ENCODE assay signal across 18 mouse cellular contexts in the genomic region with DNA sequence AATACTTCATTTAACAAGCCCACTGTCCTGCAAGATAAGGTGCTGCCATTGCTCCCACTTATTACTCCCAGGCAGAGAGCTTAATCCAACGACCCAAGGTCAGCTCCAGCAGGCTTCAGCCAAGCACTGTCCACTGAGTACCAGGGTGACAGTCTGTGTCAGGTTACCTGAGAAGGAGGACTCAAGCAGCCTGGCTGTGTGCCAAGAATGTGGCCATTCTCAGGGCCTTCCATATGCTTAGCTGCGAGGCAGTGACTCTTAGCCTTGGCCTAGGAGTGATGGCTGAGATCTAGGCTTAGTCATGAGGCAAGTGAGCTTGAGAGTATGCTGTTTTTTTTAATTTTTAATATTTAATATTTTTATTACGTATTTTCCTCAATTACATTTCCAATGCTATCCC.
A peak's percentile ranks its signal among the peaks of the same experiment; 100 is the strongest.
DNase-seq lines count a peak whose midpoint lies in the region; ATAC-seq and TF ChIP-seq lines count a peak whose summit lies in the region.
"Had no signal": no experiment of that assay in that cellular context is flagged by ENCODE, and none has a peak within 500 bp of the region (broad histone marks: within the 10 kb centered on the region; RNA-seq: fewer than 3 reads in every experiment).

No protein-coding gene starts in this region.

- peak; percentile 13 for DNase-seq in lung, embryonic 14.5 days
- DNase-seq in lung, postnatal 36 days, result no peak
- peak; percentile 3 for DNase-seq in forelimb bud, embryonic 11.5 days (ENCODE audit: low read depth, low spot score)
- DNase-seq in ovary, adult 18-20 months (ENCODE audit: low spot score), result no peak
- no peak for DNase-seq in right cerebral cortex, postnatal 10 days (ENCODE audit: low spot score in 2 of 2)
- DNase-seq: adrenal gland, postnatal 10 days; B cell, adult 2 months; gastrocnemius, postnatal 14 days; heart, postnatal 14 days had no signal

- no peaks in the 10 kb centered on the region for H3K36me3 ChIP-seq in heart, embryonic 12.5 days
- no peaks in the 10 kb centered on the region for H3K36me3 ChIP-seq in heart, embryonic 11.5 days (ENCODE audit: control insufficient read depth, insufficient read depth, low read length)
- no peaks in the 10 kb centered on the region for H3K36me3 ChIP-seq in lung, embryonic 14.5 days (ENCODE audit: insufficient read depth)
- H3K36me3 ChIP-seq: embryonic facial prominence, embryonic 12.5 days; forebrain, embryonic 15.5 days; G1E; heart, embryonic 15.5 days; hindbrain, embryonic 13.5 days had no signal

- peak; percentile 36; the same call in 1 of the 2 replicates for ATAC-seq in heart, embryonic 12.5 days (ENCODE audit: insufficient number of reproducible peaks, low FRiP score)
- no peak for ATAC-seq in heart, embryonic 11.5 days (replicated peaks; ENCODE audit: insufficient number of reproducible peaks, low FRiP score, low TSS enrichment)
- no peak for ATAC-seq in lung, embryonic 14.5 days (ENCODE audit: insufficient read depth)
- ATAC-seq: CD4-positive, CD25-positive, alpha-beta regulatory T cell, adult 4 months; forebrain, embryonic 15.5 days; hindbrain, postnatal 0 days had no signal

- no peak overlapping the region for H3K27ac ChIP-seq in heart, embryonic 12.5 days (ENCODE audit: poor library complexity, severe bottlenecking)
- no peak overlapping the region for H3K27ac ChIP-seq in heart, embryonic 11.5 days (ENCODE audit: low read depth, low read length)
- no peak overlapping the region for H3K27ac ChIP-seq in lung, embryonic 14.5 days (ENCODE audit: low read depth)
- H3K27ac ChIP-seq: embryonic facial prominence, embryonic 12.5 days; forebrain, embryonic 15.5 days; heart, embryonic 15.5 days; hindbrain, embryonic 13.5 days; hindbrain, postnatal 0 days had no signal

- H3K4me2 ChIP-seq in heart, embryonic 12.5 days, result no peak overlapping the region
- H3K4me2 ChIP-seq in heart, embryonic 11.5 days, result no peak overlapping the region
- H3K4me2 ChIP-seq in lung, embryonic 14.5 days, result no peak overlapping the region
- H3K4me2 ChIP-seq: embryonic facial prominence, embryonic 12.5 days; forebrain, embryonic 15.5 days; heart, embryonic 15.5 days; hindbrain, embryonic 13.5 days had no signal

- H3K4me3 ChIP-seq in heart, embryonic 12.5 days, result no peak overlapping the region
- no peak overlapping the region for H3K4me3 ChIP-seq in heart, embryonic 11.5 days (ENCODE audit: low read depth, low read length)
- no peak overlapping the region for H3K4me3 ChIP-seq in lung, embryonic 14.5 days (ENCODE audit: low read depth, low read length)
- H3K4me3 ChIP-seq: embryonic facial prominence, embryonic 12.5 days; forebrain, embryonic 15.5 days; heart, embryonic 15.5 days; hindbrain, embryonic 13.5 days had no signal

- no peak for TF ChIP-seq CTCF in lung, embryonic 14.5 days (IDR thresholded peaks at IDR 0.05; ENCODE audit: low read depth)

- no peaks in the 10 kb centered on the region for H3K9me3 ChIP-seq in heart, embryonic 12.5 days (replicated peaks)
- H3K9me3 ChIP-seq in heart, embryonic 11.5 days (replicated peaks; ENCODE audit: control insufficient read depth, low read length), result no peaks in the 10 kb centered on the region
- no peaks in the 10 kb centered on the region for H3K9me3 ChIP-seq in lung, embryonic 14.5 days (ENCODE audit: low read depth, low read length)
- H3K9me3 ChIP-seq: embryonic facial prominence, embryonic 12.5 days; forebrain, embryonic 15.5 days; heart, embryonic 15.5 days; hindbrain, embryonic 13.5 days had no signal

- H3K27me3 ChIP-seq in heart, embryonic 12.5 days (replicated peaks), result 0 out of 2 replicates have a peak, but pooled peaks cover 6% of the 10 kb centered on the region
- H3K27me3 ChIP-seq in heart, embryonic 11.5 days (ENCODE audit: control insufficient read depth, insufficient read depth, low read length), result no peaks in the 10 kb centered on the region
- H3K27me3 ChIP-seq in lung, embryonic 14.5 days (ENCODE audit: insufficient read depth, low read length), result no peaks in the 10 kb centered on the region
- H3K27me3 ChIP-seq: embryonic facial prominence, embryonic 12.5 days; forebrain, embryonic 15.5 days; heart, embryonic 15.5 days; hindbrain, embryonic 13.5 days had no signal

- 63% methylated on average over 3 of the region's 3 CpGs for WGBS in heart, embryonic 12.5 days
- WGBS in heart, embryonic 11.5 days (ENCODE audit: insufficient replicate concordance), result 59% methylated on average over 3 of the region's 3 CpGs
- 60% methylated on average over 3 of the region's 3 CpGs for WGBS in lung, embryonic 14.5 days

- no peak overlapping the region for H3K9ac ChIP-seq in heart, embryonic 12.5 days
- H3K9ac ChIP-seq in heart, embryonic 11.5 days (ENCODE audit: low read depth, low read length), result no peak overlapping the region
- no peak overlapping the region for H3K9ac ChIP-seq in lung, embryonic 14.5 days
- H3K9ac ChIP-seq: embryonic facial prominence, embryonic 12.5 days; forebrain, embryonic 15.5 days; heart, embryonic 15.5 days; hindbrain, embryonic 13.5 days had no signal

- peaks cover 5% of the 10 kb centered on the region; the same call in 1 of the 2 replicates for H3K4me1 ChIP-seq in heart, embryonic 12.5 days (replicated peaks)
- H3K4me1 ChIP-seq in heart, embryonic 11.5 days (ENCODE audit: control insufficient read depth, insufficient read depth, low read length), result 0 out of 2 replicates have a peak, but pooled peaks cover 3% of the 10 kb centered on the region
- no peaks in the 10 kb centered on the region for H3K4me1 ChIP-seq in lung, embryonic 14.5 days (ENCODE audit: insufficient read depth)
- H3K4me1 ChIP-seq: embryonic facial prominence, embryonic 12.5 days; forebrain, embryonic 15.5 days; heart, embryonic 15.5 days; hindbrain, embryonic 13.5 days had no signal

Comparison
In these comparisons a context has a peak if more than half of its experiments do, and no peak if none do; other contexts are left out.
1. DNase-seq: peak in lung, embryonic 14.5 days (single experiment) and forelimb bud, embryonic 11.5 days (single experiment); none in lung, postnatal 36 days (single experiment), ovary, adult 18-20 months (single experiment) and right cerebral cortex, postnatal 10 days (0 of 2).